Mouse (Mus musculus): ENCODE data around the gene Dicer1. TPM values are rescaled to one million over a fixed set of nuclear protein-coding genes. Genes with fewer than 3 reads are reported as not detected.

Dicer1 gene
- total RNA-seq, 2 experiments from 2014 or later, result 24.5 to 40.3 TPM

DNA sequence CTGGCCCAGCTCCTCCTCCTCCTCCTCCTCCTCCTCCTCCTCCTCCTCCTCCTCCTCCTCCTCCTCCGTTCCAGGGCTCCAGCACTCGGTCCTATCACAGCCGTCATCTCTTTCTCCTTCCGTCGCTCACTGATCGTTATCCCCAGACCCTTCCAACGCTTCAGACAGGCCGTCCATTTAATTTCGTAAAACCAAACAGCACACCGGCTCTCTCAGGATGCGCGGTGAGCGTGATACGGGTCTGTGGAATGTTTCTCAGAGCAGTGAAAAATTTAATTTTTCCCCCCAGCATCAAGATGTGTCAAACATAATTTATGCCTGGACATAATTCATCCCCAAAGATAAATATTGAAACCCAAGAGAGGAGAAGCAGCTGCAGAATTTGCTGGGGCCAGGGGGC lies 73.3 kb downstream of the Dicer1 start:
- ATAC-seq (ENCODE audit: poor library complexity, severe bottlenecking), result no peak

DNA sequence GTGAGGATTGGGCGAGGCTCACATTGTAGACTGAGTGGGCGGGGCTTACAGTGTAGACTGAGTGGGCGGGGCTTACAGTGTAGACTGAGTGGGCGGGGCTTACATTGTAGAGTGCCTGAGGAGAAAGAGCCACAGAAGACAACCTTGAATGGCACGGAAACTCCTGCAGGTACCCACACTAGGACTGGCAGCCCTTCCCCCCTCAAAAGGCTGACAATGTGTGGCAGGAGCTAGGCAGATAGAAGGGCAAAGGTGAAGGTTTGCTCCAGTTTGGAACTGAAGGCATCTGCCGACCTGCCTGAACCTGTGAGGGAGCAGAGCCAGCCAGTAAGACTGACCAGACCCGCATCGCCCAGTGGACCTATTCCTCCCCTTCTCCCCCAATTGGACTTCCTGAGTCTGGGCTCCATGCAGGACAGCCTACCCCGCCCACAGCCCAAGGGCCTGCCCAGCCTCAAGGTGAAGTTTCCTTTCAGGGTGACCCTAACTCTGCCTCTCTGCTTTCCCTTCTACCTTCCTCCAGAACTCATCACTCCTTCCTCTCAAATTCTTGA lies 74.3 kb downstream of the Dicer1 start:
- no peak for ATAC-seq (ENCODE audit: poor library complexity, severe bottlenecking)

DNA sequence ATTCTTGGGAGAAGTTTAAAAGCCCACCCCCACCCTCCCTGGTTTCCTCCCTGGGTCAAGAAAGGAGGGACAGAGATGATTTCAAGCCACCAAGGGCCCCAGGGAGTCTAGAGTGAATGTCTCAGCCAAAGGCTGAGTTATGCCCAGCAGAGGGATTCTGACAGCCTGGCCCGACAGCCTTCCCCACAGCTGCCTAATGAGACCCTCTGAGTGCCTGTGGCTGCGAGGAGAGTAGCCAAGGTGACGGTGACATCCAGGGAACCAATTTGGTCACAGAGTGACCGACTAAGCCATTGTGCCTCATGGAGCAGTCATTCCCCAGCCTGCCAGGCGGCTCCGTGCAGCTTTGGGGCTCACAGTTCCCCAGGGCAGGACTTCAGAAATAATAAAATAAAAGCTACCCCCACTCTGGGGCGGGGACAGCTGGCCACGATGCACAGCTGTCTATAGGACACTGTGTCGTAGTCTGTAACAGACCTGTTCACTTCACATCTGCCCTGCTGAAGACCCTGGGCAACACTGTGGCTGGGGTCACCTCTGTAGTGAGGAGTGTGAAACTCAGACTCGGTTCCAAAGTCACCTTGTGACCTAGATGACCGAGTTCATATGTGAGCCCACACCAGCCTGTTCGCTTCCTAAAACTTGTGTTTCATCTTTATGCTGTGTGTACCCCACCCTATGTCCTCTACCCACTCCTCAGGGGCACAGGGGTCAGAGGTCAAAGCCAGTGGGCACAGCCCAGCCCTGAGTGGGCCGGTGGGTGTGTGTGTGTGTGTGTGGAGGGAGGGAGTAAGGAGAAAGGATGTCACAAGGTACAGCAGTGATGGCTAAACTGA lies 75.0 kb downstream of the Dicer1 start:
- ATAC-seq (ENCODE audit: poor library complexity, severe bottlenecking), result no peak

DNA sequence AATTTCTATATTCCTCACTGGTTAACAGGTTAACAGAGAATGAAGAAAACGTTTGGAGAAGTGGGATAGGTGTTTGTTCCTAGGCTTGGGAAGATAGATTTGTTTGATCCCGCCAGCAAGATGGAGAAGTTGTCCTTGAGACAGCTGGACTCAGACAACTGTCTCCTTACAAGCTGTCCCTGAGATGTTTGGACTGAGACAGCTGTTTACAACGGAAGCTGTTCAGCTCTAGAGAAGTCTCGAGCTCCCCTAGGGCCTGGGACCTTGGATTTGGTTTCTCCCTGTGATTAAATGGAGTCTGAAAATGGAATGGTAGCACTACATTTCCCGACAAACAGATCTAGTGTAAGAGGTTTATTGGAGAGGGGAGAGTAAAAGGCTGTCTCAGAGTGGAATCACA lies 78.8 kb downstream of the Dicer1 start:
- no peak for ATAC-seq (ENCODE audit: poor library complexity, severe bottlenecking)

DNA sequence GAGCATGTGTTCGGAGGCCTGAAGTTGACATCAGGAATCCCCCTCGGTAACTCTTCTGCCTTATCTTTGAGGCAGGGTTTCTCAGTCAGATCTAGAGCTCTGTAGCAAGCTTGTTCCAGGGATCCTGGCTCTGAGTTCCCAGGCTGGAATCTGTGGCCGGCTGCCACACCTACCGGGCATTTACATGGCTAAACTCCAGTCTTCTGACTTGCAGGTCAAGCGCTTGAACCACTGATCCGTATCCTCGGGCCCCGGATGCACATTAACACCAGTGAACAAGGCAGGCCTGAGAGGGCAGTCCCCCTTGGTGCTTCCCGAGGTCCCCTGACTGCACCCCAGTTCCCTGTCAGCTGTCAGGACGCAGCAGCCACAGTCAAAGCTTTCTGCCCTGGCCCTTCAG lies 79.3 kb downstream of the Dicer1 start:
- ATAC-seq (ENCODE audit: poor library complexity, severe bottlenecking), result no peak

DNA sequence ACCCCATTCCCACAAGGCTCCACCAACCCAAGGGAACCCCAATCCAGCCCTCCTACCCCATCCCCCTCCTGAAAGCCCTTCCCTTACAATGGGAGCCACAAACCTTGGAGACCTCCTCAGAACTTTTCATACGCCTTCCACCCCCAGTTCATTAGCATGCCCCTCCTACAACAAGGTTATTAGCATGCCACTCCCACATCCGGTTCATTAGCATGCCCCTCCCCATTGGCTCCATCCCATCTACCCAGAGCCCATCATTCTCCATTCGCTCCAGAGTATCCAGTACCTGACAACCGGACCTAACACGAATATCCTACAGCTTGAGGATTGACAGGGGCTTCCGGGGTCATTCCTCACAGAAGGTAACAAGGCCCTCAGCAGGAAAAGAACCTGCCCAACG lies 83.9 kb downstream of the Dicer1 start:
- no peak for ATAC-seq (ENCODE audit: poor library complexity, severe bottlenecking)

DNA sequence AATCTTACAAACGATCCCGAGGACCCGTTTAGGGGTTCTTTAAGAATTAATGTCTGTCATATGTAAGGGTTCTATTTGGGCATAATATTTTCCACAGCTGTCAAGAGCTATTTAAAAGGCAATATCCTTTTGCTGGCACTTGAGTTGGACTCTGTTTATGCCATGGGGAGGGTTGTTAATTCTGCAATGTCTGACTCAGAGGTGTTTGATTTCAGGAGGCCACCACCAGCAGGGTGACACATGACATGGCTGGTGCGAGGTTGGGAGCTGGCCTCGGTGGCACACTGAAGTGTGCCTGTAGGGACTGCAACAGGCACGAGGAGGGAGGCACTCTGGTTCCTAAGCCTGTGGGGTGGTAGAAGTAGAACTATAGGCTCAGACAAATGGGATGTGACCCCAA lies 85.8 kb downstream of the Dicer1 start:
- ATAC-seq (ENCODE audit: poor library complexity, severe bottlenecking), result no peak

DNA sequence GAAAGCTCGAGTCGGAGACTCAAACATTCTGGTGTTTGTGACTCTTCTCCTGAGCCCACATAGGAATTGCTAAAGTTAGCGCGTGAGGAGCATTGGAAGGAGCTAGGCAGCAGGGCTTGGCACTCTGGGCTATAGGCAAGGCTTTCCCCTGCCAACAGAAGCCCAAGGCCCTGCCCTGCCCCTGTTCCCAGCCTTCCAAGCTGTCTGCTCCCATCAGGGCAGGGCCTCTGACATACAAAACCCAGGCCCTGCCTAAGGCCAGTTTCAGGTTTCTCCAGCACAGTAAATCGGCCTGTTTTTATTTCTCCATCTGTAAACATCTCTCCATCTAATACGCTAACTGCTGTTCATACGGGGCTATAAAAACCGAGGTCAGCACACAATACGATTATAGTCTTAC lies 86.2 kb downstream of the Dicer1 start:
- no peak for ATAC-seq (ENCODE audit: poor library complexity, severe bottlenecking)

DNA sequence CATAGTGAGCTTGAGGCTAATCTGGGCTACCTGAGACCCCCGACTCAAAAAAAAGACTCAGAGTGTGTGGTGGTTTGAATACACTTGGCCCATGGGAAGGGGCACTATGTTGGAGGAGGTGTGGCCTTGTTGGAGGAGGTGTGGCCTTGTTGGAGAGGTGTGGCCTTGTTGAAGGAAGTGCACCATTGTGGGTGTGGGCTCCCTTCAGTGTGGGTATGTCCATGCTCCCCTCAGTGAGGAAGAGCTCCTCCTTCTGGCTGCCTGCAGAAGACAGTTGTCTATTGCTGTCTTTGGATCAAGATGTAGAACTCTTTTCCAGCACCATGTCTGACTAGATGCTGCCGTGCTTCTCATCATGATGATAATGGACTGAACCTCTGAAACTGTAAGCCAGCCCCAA lies 95.6 kb downstream of the Dicer1 start:
- ATAC-seq (ENCODE audit: poor library complexity, severe bottlenecking), result no peak

DNA sequence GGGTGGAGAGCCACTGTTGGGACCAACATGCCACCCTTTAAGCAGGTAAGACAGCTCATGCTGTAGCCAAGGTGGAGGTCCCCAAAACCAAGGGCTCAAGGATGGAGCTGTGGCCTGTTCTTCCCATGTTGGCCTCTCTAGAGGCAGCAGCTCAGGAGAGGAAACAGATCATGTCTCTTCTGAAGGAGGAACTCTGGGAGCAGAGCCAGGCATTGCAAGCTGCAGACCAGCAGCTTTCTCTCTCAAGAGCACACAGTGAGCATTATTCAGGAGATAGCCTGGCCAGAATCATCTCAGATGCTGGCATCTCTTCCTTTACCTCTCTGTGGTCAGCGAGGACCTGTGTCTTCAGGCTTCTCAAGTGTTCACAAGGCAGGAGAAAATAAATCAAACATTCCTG lies 96.7 kb downstream of the Dicer1 start:
- ATAC-seq (ENCODE audit: poor library complexity, severe bottlenecking), result no peak

DNA sequence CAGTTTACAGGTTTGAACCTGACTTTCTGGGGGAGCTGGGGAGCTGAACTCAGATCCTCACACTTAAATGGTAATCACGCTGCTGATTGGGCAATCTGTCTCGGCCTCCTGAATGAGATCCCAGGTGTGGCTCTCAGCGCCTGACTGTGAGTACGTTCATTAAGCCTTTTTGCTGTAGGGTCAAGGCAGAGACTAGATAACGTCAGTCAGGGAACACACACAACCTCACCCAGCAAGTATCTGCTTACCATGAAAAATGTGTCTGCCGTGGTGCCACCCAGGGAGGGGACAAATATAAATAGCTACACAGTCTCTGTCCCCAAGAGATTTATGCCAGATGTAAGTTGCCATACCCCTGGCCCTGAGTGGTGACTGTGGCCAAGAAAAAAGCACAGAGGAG lies 99.7 kb downstream of the Dicer1 start:
- no peak for ATAC-seq (ENCODE audit: poor library complexity, severe bottlenecking)

DNA sequence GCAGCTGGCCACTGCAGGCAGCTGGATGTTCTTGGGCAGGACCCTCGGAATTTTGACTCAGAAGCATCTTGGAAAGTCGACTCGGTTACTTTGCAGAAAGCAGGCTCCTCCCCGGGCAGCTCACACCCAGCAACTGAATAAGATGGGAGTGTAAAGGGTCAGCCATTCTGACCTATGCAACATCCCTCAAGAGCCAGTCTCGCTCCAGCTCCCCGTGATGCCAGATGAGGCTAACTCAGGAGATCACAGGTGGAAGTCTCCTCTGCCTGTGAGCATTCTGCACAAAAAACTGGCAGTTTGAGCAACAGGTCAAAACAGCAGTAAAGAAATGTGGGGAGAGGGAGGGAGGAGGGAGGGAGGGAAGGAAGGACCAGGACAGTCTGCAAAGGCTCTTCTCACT lies 100.5 kb downstream of the Dicer1 start:
- no peak for ATAC-seq (ENCODE audit: poor library complexity, severe bottlenecking)

DNA sequence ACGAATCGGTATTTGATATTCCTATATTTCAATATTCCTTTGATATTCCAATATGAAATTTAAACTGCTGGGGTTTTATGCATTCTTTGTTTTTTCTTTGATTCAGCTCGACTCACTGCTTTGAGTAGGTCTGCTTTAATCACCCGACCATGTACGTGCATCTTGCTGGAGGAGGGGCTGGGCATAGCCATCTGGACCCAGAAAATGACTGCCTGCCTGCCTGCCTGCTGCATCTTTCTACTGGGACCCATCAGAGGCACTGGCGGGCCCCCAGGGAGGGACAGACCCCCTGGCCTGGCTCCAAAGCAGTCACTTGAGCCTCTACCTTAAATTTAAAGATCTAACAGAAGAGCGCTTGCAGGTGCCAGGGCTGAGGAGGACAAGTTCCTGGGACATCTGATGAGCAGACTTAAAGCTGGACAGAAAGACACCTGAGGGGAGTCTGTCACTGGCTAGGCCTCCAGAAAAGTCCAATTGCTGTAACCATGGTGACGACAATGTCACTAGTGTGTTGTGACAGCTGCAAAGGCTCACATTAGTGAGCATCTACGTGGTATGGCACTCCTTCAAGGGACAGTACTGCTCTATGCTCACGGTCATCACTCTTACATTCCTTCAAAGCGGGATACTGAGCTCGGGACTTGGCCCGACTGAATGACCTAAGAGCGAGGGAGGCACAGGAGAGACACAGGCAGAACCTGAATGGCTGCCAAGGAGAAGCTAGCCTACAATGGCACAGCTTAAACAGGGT lies 101.1 kb downstream of the Dicer1 start:
- ATAC-seq (ENCODE audit: poor library complexity, severe bottlenecking), result no peak

DNA sequence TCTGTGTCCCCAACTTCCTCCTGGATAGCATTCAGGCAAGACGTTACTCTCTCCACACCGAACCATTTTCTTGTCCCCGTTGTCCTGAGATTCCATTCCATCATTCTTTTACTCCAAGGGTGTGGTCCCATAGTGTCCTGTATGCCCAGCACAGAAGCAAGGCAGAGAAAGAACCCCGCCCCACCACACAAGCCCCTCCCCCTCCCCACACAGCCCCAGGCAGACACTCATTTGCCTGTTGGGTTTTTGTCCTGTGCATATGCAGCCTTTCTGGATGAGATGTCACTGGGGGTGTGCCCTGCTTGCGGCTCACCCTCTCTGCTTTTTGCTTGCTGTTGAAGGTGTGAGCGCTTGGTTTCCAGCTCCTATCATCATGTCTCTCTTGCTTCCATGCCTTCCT lies 103.4 kb downstream of the Dicer1 start:
- no peak for ATAC-seq (ENCODE audit: poor library complexity, severe bottlenecking)

DNA sequence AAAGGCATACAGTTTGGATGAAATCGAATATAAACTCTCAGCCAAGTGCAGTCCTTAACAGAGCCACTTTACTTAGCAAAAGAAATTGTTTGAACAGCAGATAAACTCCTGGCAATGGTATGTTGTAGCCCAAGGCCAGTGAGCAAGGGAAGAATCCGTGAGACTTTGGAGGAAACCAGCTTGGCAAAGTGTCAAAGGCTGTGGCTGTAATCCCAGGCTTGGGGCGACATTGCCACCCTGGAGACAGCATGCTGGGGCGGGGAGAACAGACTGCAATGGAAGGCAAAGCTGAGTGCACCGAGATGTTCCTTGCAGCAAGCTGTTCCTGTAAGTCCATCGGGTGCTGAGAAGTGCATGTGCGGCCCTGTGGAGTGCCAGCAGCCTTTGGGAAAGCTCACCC lies 109.4 kb downstream of the Dicer1 start:
- no peak for ATAC-seq (ENCODE audit: poor library complexity, severe bottlenecking)

DNA sequence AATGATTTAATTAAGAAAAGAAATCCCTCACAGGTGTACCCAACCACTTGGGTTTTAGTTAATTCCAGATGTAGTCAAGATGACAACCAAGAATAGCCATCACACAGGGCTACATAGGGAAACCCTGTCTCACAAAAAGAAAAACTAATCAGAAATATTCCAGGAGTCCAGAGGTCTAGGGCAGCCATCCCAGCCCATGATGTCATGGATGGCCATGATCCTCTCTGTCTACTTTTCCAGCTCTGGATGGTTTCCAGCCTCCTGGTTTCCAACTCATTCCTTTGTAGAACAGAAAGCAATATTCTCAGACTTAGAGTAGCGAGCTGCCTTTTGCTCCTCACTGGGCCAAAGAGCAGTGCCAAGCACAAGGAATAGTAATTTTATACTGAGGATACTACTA lies 110.8 kb downstream of the Dicer1 start:
- ATAC-seq (ENCODE audit: poor library complexity, severe bottlenecking), result no peak

DNA sequence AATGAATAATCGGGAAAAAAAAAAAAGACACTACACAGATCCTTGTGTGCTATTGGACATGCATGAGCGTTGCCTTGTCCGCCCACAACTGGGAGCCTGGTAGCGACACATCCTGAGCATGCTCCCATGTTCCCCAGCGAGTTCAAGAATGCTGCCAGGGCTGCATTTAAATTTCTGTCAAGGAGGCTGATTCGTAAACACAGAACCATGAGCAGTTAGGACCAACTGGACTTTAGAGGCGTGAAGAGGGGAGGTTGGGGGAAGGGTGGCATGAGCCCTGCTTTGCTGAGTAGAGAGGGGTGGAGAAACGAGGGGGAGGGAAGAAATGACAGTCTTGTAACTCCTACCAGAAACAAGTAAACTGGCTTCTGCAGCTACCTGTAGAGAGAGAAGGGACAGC lies 113.6 kb downstream of the Dicer1 start:
- ATAC-seq (ENCODE audit: poor library complexity, severe bottlenecking), result no peak

Other genes starting within 250 kb of the Dicer1 start
- 0.22 and 0.46 TPM in 2 replicates for gene Clmn, start 113.1 kb upstream of the Dicer1 start, total RNA-seq (2015)
- 0.04 TPM in 1 of 2 replicates, not detected in the other for gene Clmn, start 113.1 kb upstream of the Dicer1 start, total RNA-seq (2017)